Mouse (Mus musculus) gastrocnemius, adult 2 months (tissue): Measurements from ENCODE around the gene Rfpl4b. TPM values are rescaled to one million over a fixed set of nuclear protein-coding genes. Genes with fewer than 3 reads are reported as not detected.
A peak's percentile ranks its signal among the peaks of the same experiment; 100 is the strongest.
"Not testable (repeated sequence)": the region's sequence is repeated elsewhere in the genome, so short reads cannot be mapped to it uniquely, and the experiment has no call there.

Experiments
- DNase-seq: peaks from one replicate; pipeline ENCODE4 v3.0.0; 2022
- H3K27ac ChIP-seq: fragments of 200-600 bp; 2 replicates; pipeline ENCODE4 v1.8.1; 2022; ENCODE audit warnings: mild to moderate bottlenecking
- H3K4me3 ChIP-seq: fragments of 200-600 bp; 2 replicates; pipeline ENCODE4 v1.8.1; 2022; ENCODE audit warnings: mild to moderate bottlenecking, moderate library complexity
- CTCF ChIP-seq: fragments of 200-600 bp; IDR thresholded peaks from 2 replicates; pipeline ENCODE4 v1.8.1; 2022; ENCODE audit warnings: antibody characterized with exemption, mild to moderate bottlenecking, moderate library complexity
- intact Hi-C: fragments of 180-260 bp; cut with DNase I; formaldehyde crosslinking; loops from one replicate; pipeline ENCODE4 v1.15.1; 2025
- long read RNA-seq, 2 experiments: library from polyadenylated mRNA; stranded (forward); transcript quantifications; one replicate each; pipeline ENCODE4 v2.0.0; 2021
- total RNA-seq, 2 experiments: library from RNA; stranded (reverse); gene quantifications; 2 replicates each; pipeline ENCODE4 v1.2.3; 2021

Rfpl4b gene
- total RNA-seq, result not detected
- long read RNA-seq, experiment 1, result 0 reads
- long read RNA-seq, experiment 2, result 0 reads

DNA sequence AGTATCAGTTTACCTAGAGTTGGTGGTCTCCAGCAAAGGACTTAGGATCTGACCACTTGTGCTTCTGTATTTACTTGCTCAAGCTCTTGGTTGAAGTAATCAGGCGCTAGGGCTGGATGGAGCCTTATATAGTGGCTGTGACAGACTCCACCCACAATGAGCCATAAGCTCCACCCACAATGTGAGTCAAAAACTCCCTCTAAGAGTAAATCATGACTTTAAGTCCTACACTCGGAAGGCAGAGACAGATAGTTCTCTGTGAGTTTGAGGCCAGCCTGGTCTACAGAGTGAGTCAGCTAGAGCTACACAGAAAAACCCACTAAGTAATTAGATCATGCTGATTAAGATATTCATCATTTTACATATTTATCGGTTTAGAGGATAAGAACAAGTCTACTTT is at the start of gene Rfpl4b:
Rfpl4b (minus strand) TSS at position 101 of the 400 bp plus-strand sequence.
- Histone ChIP-seq H3K27ac (no peak within 1 kb of the TSS), H3K4me3 (no peak within 1 kb of the TSS)
- intact Hi-C loops, result no loop called here
- no peak for DNase-seq
- TF ChIP-seq CTCF, result no peak

DNA sequence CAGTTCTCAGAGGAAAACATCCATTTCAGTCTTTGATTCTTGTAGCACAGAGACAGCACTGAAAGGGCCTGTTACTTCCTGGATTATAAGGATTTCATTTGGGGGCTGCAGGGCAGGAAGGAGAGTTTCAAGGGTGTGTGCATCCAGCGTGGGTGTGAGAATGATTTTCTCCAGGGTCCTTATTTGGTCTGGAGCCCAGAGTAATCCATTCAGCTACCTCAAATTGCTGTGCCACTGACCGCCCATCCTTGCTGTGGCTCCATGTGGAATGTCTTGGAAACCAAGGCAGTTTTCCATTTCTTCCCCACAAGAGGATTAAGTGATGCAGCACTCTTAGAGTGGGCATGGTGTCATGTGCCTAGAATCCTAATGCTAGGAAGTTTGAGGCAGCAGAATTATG is 33.6 kb upstream of the Rfpl4b start:
- DNase-seq, result no peak
- intact Hi-C loops, result no loop called here
- TF ChIP-seq CTCF, result no peak
- Histone ChIP-seq H3K4me3 (no peak overlapping the region), H3K27ac (no peak overlapping the region)

DNA sequence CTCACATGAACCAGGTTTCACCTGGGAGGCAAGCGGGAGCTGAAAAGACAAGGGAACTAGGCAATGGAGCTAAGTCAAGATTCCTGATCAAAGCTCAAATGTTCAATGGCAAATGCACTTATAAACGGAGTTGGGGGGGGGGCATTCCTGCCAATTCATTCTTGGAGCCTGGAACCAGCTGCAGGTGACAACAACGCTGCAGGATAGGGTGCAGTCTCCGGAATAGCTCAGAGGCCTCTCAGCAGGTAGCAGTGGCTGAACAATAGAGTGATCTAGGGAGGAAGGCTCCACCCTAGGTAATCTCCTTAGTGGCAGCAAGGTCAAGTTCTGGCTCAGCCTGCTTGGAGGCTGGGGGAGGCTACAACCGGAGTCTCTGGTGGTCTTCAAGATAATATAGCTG is 28.4 kb upstream of the Rfpl4b start:
- intact Hi-C loops, H3K4me3 ChIP-seq, H3K27ac ChIP-seq, DNase-seq: not testable (repeated sequence)

DNA sequence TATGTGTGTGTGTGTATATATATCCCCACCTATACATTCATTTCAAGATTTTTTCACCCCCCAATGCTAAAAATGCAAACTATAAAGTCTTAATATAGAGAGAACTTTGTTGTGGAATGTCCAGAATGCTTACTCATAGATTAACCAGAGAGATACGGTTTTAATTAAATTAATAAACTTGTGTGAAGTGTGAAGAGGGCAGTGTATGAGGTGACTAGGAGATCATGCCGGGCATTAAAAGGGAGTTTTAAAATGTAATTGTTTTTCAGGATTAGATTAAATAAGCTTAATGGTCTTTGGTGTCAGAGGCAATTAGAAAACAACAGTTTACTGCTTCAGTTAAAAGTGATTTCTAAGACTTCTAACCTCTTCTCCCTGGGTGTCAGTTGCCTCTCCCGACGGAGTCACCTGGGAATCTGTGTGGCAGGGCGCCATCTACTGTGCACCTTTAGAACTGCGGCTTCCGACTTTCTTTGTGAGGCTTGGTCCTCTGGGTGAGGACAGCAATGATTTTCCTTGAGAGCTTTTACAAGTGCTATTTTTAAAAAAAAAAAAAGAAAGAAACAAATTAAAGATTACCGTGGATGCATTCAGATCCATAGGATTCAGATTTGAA is 27.4 kb upstream of the Rfpl4b start:
- Histone ChIP-seq H3K27ac (no peak overlapping the region), H3K4me3 (no peak overlapping the region)
- intact Hi-C loops, result loop anchor here (2.0 kb wide), 2 partner anchors 1776 to 1834 kb away; no protein-coding TSS in a partner anchor
- peak; percentile 78 for DNase-seq
- peak; percentile 95 for TF ChIP-seq CTCF

DNA sequence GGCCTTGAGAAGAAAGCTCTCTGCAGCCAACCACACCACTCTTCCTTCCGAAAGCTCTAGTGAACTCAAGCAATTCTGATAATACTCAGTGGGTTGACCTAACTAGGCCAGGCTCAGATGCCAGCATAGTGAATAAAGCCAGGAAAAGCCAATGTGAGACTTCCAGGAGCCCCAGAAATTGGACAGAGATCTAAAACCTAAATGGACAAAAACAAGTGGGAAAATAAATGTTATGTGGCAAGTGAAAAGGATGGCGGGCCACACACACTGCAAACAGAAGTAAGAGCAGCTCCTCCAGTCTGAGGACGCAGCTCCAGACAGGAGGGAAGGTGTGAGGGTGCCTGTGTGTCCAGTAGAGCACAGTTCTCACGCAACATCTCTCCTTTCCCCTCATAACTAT is 26.7 kb upstream of the Rfpl4b start:
- no peak for TF ChIP-seq CTCF
- DNase-seq, result no peak
- intact Hi-C loops, result loop anchor here (2.0 kb wide), 2 partner anchors 1775 to 1833 kb away; no protein-coding TSS in a partner anchor
- no peak overlapping the region for H3K27ac ChIP-seq
- no peak overlapping the region for H3K4me3 ChIP-seq

DNA sequence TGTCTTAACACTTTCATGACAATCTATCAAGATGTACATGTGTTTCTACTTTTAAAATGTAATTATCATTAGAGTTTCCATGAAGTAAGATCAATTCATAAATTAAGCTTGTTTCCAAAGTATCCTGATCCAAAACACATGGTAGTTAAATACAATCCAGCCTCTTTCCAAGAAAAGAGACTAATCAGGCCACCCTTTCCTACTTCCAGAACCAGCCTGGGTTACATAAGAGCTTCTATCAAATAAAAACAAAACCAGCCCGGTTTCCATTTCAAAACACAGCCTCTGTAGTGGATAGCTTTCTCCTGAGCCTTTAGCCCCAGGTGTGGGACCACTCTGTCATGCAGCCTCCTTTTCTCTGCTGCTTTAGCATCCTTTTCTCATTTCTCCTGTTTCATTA is 2.2 kb upstream of the Rfpl4b start:
- Histone ChIP-seq H3K4me3 (no peak overlapping the region), H3K27ac (no peak overlapping the region)
- DNase-seq, result no peak
- TF ChIP-seq CTCF, result no peak
- intact Hi-C loops, result no loop called here

DNA sequence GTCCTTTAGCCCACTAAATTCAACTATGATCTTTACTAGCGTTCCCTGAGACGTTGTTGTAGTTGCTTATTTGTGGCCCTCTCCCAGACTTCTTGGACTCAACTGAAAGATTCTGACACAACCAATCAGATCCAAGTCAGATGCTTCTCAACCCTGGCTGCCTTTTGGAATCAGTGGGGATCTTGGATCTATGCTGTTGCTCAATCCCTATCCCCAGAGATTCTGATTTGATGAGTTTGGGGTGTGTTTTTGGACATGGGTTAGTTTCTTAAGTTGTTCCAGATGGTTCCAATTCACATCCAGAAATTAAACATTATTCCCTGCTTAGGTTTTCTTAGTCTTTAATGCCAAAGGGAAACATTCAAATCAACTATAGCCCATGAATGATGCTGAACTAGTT is 15.5 kb downstream of the Rfpl4b start:
- peak; percentile 37 for DNase-seq
- TF ChIP-seq CTCF, result no peak
- peak overlapping the region; percentile 65 for H3K27ac ChIP-seq
- intact Hi-C loops, result no loop called here
- H3K4me3 ChIP-seq, result no peak overlapping the region

DNA sequence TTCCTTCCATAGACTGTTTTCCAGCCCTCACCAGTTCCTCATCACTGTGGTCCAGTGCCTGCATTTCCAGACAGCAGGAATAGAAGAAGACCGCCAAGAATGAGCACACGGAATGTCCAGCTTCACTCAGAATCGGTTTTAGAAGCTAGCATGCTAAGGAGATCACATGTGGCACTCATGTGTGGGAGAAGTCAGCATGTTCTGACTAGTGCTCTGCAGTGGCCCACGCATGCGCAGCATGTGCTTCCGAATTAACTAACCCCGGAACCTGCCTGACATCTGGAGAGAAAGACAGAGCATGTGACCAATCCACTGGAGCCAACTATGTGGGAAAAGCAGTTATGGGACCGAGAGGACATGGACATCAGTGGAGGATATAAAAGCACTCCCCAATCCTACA is 17.5 kb downstream of the Rfpl4b start:
- Histone ChIP-seq H3K4me3 (no peak overlapping the region), H3K27ac (no peak overlapping the region)
- intact Hi-C loops, result no loop called here
- no peak for TF ChIP-seq CTCF
- DNase-seq, result no peak

DNA sequence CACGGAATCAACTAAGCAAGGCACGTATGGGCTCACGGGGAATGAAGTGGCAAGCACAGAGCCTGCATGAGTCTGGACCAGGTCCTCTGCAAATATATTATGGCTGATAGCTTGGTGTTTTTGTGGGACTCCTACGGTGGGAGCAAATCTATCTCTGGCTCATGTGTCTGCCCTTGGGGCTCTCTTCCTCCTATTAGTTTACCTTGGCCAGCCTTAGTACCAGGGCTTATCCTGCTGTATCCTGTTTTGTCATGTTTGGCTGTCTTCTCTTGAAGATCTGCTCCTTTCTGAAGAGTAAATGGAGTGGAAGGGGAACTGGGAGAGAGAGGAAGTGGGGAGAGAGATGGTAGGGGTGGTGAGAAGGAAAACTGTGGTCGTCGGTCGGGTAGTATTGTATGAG is 18.3 kb downstream of the Rfpl4b start:
- no peak for TF ChIP-seq CTCF
- H3K4me3 ChIP-seq, result no peak overlapping the region
- no peak overlapping the region for H3K27ac ChIP-seq
- intact Hi-C loops, result no loop called here
- DNase-seq, result no peak

DNA sequence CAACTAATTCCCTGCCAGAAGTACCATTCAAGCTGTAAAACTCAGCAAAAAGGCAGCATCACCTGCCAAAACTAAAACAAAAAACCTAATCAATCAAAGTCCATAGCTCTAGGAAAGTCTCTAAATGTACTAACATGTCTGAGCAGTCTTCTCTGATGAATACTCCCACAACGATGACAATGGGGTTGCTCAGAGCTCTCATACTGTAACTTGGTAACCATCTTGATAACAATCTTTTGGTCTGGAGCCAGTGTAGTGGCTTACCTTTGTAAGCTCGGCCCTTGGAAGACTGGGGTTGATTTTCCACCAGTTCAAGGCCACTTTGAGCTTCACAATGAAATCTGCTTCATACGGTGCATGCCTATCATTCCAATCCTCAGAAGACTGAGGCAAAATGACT is 33.0 kb downstream of the Rfpl4b start:
- intact Hi-C loops, result no loop called here
- TF ChIP-seq CTCF, result no peak
- Histone ChIP-seq H3K27ac (no peak overlapping the region), H3K4me3 (no peak overlapping the region)
- DNase-seq, result no peak

Other genes with a start within 250 kb of the Rfpl4b start
- gene Lama4, start 143.7 kb upstream of the Rfpl4b start, total RNA-seq, result 10 to 100 TPM; 13.3 to 22.3 TPM